Mouse (Mus musculus) lung, embryonic 15.5 days (tissue): ENCODE results near the gene Nubp2. TPM values are rescaled to one million over a fixed set of nuclear protein-coding genes. Genes with fewer than 3 reads are reported as not detected.

Experiments used
- ATAC-seq: fragments of 200-750 bp; cut with Nextera tagmentation; 2 replicates; pipeline ENCODE4 v1.8.0; 2017; ENCODE audit warnings: moderate number of reproducible peaks, borderline replicate concordance; ENCODE audit not compliant: low FRiP score, low TSS enrichment; ENCODE audit errors: extremely low read depth
- H3K27ac ChIP-seq: fragments of 300-500 bp; sonication (generic); 2 replicates; pipeline ENCODE4 v1.5.1; 2015; ENCODE audit warnings: moderate library complexity, mild to moderate bottlenecking, inconsistent platforms
- H3K27me3 ChIP-seq: fragments of 300-500 bp; sonication (generic); 2 replicates; pipeline ENCODE4 v1.6.1; 2015; ENCODE audit warnings: inconsistent platforms
- H3K36me3 ChIP-seq: fragments of 300-500 bp; sonication (generic); 2 replicates; pipeline ENCODE4 v1.6.1; 2015; ENCODE audit warnings: inconsistent platforms
- H3K4me1 ChIP-seq: fragments of 300-500 bp; sonication (generic); 2 replicates; pipeline ENCODE4 v1.6.1; 2015; ENCODE audit warnings: inconsistent platforms
- H3K4me2 ChIP-seq: fragments of 300-500 bp; sonication (generic); 2 replicates; pipeline ENCODE4 v1.6.1; 2015; ENCODE audit warnings: inconsistent platforms, mild to moderate bottlenecking, moderate library complexity
- H3K4me3 ChIP-seq: fragments of 300-500 bp; sonication (generic); 2 replicates; pipeline ENCODE4 v1.5.1; 2015; ENCODE audit warnings: mild to moderate bottlenecking, inconsistent platforms
- H3K9ac ChIP-seq: fragments of 300-500 bp; sonication (generic); 2 replicates; pipeline ENCODE4 v1.6.1; 2015; ENCODE audit warnings: inconsistent platforms
- H3K9me3 ChIP-seq: fragments of 300-500 bp; sonication (generic); 2 replicates; pipeline ENCODE4 v1.6.1; 2016; ENCODE audit warnings: inconsistent platforms
- WGBS: fragments of 180-500 bp; shearing (Covaris S2); methylation state at CpG from one replicate; pipeline ENCODE4 v1.1.7; 2015; 5-methylcytosine and 5-hydroxymethylcytosine counted together
- polyA plus RNA-seq: library from polyadenylated mRNA; unstranded; fragments of >200 nt; fragmentation: Nextera tagmentation; extraction: Ambion mirVana; gene quantifications from 2 replicates; pipeline ENCODE4 v1.2.1, GENCODE M21; 2015

Gene Nubp2
- polyA plus RNA-seq: 54.4 and 56.6 TPM in 2 replicates

DNA sequence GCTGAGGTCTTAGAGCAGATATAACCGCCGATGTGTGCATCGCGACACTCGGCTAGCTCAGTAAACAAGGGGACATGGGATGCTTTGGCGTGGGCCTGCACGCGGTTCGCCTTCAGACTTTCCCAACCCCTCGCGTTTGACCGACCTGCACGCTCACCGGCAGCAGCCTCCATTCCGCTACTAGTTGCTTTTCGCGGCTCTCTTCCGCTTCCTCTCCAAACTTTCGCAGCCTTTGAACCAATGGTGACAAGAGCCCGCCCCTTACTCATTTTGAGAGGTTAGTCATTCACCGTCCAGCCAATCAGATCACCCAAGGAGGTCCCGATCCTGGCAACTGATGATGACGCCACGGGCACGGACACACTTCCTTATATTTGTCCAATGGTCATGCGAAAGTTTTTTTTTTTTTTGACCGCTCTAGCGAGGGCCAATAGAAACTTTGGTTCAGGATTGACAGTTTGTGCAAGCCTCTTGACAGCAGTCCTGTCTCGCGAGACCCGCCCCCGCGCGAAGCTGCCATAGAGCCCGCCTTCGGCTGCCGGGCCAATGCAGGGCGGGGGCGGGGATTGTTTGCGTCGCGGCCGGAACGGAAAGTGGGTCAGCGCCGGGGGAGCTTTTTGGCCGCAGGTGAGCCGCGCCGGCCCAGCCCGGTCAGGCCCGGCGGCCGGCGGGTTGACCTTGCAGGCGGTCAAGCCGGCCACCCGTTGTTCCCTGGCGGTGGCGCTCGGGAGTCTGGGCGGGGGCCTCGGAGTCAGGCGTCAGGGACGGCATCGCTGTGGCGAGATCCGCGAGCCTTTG lies at the start of gene Nubp2, which contains the start of gene Spsb3:
Gene Nubp2, minus strand, starts transcription at position 216 of the 798 bp plus-strand sequence.
Gene Spsb3, plus strand, starts transcription at position 510 of the 798 bp plus-strand sequence.
- peak within 1 kb of the TSS; percentile 87 for H3K4me2 ChIP-seq

DNA sequence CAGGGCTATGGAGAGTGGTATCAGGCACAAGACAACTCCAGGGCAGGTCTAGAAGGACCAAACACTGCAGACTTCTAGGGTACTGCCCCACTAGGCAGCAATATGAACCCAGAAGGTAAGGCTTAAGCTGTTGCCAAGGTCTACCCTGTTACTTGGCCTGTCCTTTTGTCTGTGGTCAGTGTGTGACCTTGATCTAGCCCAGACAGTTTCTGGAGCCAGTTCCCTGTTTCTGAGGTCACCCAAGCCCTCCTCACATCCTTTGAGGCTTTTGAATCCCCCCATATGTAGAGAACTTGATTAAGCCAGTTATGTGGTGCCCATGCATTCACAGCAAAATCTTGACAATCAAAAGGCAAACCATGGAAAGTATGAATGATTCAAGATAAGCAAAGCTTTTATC lies 49.5 kb upstream of the Nubp2 start:
- Histone ChIP-seq H3K27ac (no peak overlapping the region), H3K4me2 (peak overlapping the region; percentile 69), H3K27me3 (no peaks in the 10 kb centered on the region), H3K4me3 (peak overlapping the region; percentile 97), H3K9ac (peak overlapping the region; percentile 89), H3K36me3 (peaks cover 3% of the 10 kb centered on the region; the same call in 1 of the 2 replicates), H3K9me3 (no peaks in the 10 kb centered on the region), H3K4me1 (peaks cover 19% of the 10 kb centered on the region)
- ATAC-seq: no peak

More for the DNA sequence above, at the start of gene Nubp2, which contains the start of gene Spsb3:
- peak within 1 kb of the TSS; percentile 46 for H3K27ac ChIP-seq
- H3K4me1 ChIP-seq: peaks cover 24% of the 10 kb centered on the region
- peak within 1 kb of the TSS; percentile 89 for H3K9ac ChIP-seq
- H3K4me3 ChIP-seq: peak within 1 kb of the TSS; percentile 97
- no peaks in the 10 kb centered on the region for H3K27me3 ChIP-seq
- H3K9me3 ChIP-seq: no peaks in the 10 kb centered on the region
- ATAC-seq: peak; percentile 96
- WGBS: under 1% methylated on average over 69 of the region's 69 CpGs
- peaks cover 13% of the 10 kb centered on the region for H3K36me3 ChIP-seq

DNA sequence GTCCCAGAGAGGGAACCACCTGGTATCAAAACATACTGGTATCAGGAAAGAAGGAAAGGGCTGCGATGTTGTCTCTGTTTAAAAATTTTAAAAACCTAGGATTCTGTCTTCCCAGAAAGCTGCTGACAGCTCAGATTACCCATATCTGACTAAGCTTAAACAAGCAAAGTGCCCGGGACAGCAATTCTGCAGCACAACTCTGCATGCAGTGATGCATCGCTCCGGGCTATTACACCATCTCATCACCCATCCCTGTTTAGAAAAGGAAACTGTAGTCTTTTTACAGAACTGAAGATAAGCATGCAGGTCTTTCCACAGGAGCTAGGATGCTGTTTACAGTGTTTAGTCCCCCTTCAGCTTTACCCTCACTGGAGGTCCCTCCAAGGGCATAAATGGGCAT lies 48.8 kb upstream of the Nubp2 start:
- Histone ChIP-seq H3K27me3 (no peaks in the 10 kb centered on the region), H3K4me1 (peaks cover 19% of the 10 kb centered on the region), H3K4me2 (peak overlapping the region; percentile 69), H3K36me3 (peaks cover 3% of the 10 kb centered on the region; the same call in 1 of the 2 replicates), H3K27ac (no peak overlapping the region), H3K9ac (peak overlapping the region; percentile 89), H3K9me3 (no peaks in the 10 kb centered on the region), H3K4me3 (peak overlapping the region; percentile 97)
- ATAC-seq: no peak
- 59% methylated on average over 4 of the region's 4 CpGs for WGBS

DNA sequence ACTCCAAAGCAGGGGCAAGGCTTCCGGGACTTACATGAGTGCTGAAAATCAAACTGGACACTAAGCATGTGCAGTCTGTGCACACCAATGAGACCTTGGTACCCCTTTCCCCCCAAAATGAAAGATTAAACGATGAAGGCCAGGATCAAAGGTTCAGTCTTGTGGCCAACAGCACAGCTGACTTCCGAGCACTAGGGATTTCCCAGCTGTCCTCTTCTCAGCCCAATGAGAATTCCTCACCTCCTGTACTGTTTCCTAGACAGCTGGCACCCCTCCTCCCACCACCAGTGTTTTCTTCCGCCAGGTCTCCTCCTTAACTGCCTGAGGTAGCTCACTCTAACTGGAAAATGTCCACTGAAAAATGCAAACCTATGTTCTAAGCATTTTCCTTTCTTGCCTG lies 47.0 kb upstream of the Nubp2 start:
- Histone ChIP-seq H3K4me2 (no peak overlapping the region), H3K36me3 (peaks cover 3% of the 10 kb centered on the region; the same call in 1 of the 2 replicates), H3K27ac (no peak overlapping the region), H3K9ac (no peak overlapping the region), H3K4me3 (no peak overlapping the region), H3K27me3 (no peaks in the 10 kb centered on the region), H3K9me3 (no peaks in the 10 kb centered on the region), H3K4me1 (peaks cover 19% of the 10 kb centered on the region)
- WGBS: 80% methylated on average over 4 of the region's 4 CpGs
- ATAC-seq: no peak

DNA sequence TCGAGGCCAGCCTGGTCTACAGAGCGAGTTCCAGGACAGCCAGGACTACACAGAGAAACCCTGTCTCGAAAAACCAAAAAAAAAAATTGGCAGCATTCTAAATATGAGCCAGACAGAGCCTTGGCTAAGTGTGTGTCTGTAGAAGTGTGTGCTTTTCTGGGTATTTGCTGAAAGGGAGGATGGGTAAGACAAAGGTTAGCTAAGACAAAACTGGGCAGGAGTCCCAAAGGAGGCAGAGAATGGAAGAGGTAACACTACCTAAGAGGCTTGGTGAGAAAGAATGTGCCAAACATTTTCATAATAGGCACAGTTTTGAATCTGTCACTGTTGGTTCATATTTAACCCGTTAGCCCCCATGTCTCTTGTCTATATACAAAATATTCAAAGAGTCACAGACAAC lies 46.3 kb upstream of the Nubp2 start:
- Histone ChIP-seq H3K9ac (no peak overlapping the region), H3K4me1 (peaks cover 19% of the 10 kb centered on the region), H3K36me3 (peaks cover 8% of the 10 kb centered on the region), H3K9me3 (no peaks in the 10 kb centered on the region), H3K4me2 (no peak overlapping the region), H3K27ac (no peak overlapping the region), H3K27me3 (no peaks in the 10 kb centered on the region), H3K4me3 (no peak overlapping the region)
- 88% methylated on average over 4 of the region's 4 CpGs for WGBS
- no peak for ATAC-seq

DNA sequence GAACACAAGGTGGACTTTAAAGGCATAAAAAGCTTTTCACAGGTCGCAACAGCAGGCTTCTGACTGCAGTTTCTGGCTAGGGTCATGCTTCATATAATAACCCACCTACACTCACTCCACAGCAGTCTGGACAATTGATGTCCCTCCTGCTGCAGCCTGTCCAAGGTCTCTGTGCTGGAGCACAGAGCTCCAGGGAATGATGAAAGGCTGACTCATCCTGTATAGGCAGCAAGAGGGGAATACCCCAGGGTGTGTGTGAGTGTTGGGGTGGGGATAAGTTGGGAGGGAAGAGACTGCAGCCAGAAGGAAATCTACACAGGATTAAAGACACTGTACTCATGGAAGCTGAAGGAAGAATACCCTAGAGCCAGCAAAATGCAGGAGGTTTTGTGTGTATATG lies 43.4 kb upstream of the Nubp2 start:
- 88% methylated on average over 1 of the region's 1 CpGs for WGBS
- no peak overlapping the region for H3K4me2 ChIP-seq
- no peak for ATAC-seq

DNA sequence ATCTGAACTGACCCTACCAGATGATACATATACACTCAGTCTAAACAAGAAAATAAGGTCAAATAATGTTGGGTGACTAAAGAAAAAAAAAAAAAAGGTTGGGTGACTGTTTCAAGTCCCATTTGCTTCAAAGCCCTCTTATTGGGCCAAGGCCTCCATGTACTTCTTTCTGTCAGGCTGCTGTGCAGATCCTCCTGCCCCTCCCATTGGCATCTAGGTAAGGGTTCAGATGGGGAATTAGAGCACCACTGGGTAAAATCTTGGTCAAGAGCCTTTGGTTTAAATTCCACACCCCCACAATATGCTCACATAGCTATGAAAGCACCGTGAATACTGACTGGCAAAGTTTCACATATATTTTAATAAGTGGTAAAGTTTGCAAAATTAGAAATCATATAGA lies 37.1 kb upstream of the Nubp2 start:
- peaks cover 92% of the 10 kb centered on the region for H3K36me3 ChIP-seq

More for the DNA sequence above, 43.4 kb upstream of the Nubp2 start:
- Histone ChIP-seq H3K27ac (no peak overlapping the region), H3K4me3 (no peak overlapping the region), H3K27me3 (no peaks in the 10 kb centered on the region), H3K9me3 (no peaks in the 10 kb centered on the region), H3K36me3 (peaks cover 34% of the 10 kb centered on the region), H3K9ac (no peak overlapping the region), H3K4me1 (peaks cover 4% of the 10 kb centered on the region)

DNA sequence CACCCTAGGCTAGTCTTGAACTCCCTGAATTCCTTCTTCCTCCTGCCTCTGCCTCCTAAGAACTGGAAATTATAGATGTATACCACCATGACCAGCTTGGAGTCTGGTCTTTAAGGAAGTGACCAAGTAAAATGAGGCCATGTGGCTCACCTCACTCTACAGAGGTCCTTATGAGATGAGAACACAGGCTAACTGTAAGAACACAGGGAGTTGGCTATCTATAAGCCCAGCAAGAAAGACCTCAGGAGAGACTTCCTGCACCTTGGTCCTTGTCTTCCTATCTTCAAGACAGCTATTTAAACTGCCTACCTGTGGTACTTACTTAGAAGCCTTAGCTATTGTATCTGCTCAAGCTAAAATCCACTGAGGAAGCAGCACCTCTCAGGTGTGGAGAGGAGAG lies 27.8 kb upstream of the Nubp2 start:
- no peak for ATAC-seq
- Histone ChIP-seq H3K4me2 (no peak overlapping the region), H3K36me3 (peaks cover 95% of the 10 kb centered on the region), H3K9ac (no peak overlapping the region), H3K27ac (no peak overlapping the region), H3K4me1 (no peaks in the 10 kb centered on the region), H3K9me3 (no peaks in the 10 kb centered on the region), H3K27me3 (no peaks in the 10 kb centered on the region), H3K4me3 (no peak overlapping the region)

More for the DNA sequence above, 37.1 kb upstream of the Nubp2 start:
- no peaks in the 10 kb centered on the region for H3K9me3 ChIP-seq
- H3K4me3 ChIP-seq: no peak overlapping the region
- no peak overlapping the region for H3K27ac ChIP-seq
- no peaks in the 10 kb centered on the region for H3K4me1 ChIP-seq
- no peak overlapping the region for H3K9ac ChIP-seq
- no peaks in the 10 kb centered on the region for H3K27me3 ChIP-seq
- ATAC-seq: no peak
- H3K4me2 ChIP-seq: no peak overlapping the region
- 92% methylated on average over 1 of the region's 1 CpGs for WGBS

DNA sequence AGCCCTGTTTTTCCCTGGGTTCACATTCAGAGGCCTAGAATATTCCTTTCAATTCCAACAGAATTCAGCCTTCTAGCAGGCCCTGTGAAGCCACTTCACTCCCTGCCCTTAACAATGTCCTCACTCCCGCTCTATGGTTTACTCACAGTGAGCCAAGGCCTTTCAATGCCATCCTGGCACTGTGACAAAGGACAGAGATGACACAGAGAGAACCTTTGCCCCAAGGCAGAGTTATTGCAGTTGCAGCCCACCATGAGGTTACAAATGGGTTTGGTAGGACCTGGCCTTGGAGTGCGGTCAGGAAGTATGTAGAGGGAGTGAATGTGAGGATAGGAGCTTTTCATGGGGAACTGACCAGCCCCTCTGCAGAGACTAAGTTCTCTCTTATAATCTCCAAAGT lies 21.4 kb upstream of the Nubp2 start:
- Histone ChIP-seq H3K9ac (no peak overlapping the region), H3K4me3 (no peak overlapping the region), H3K4me1 (no peaks in the 10 kb centered on the region), H3K27ac (no peak overlapping the region), H3K4me2 (no peak overlapping the region), H3K9me3 (no peaks in the 10 kb centered on the region), H3K27me3 (no peaks in the 10 kb centered on the region), H3K36me3 (peaks cover 98% of the 10 kb centered on the region)
- 95% methylated on average over 2 of the region's 2 CpGs for WGBS
- ATAC-seq: no peak

DNA sequence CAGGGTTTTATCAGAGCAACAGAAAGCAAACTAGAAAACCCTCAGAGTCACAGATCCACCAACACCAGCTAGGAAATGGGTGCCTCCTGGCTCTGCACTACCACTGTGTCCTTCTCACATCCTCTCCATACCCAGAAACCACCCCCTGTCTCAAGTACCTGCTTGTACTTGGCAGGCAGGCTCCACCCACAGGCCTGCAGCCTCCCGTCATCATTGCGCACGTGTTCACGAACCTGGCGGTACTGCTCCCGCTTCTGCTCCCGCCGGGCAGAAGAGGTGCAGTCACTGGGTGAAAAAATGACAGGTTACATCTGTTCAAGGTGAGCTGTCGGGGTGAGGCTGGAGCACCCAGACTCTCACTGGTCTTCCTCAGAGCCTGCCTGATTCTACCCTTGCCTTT lies 17.6 kb upstream of the Nubp2 start:
- Histone ChIP-seq H3K9ac (no peak overlapping the region), H3K4me3 (no peak overlapping the region), H3K4me2 (no peak overlapping the region), H3K36me3 (peaks cover 100% of the 10 kb centered on the region), H3K9me3 (no peaks in the 10 kb centered on the region), H3K4me1 (no peaks in the 10 kb centered on the region), H3K27ac (no peak overlapping the region), H3K27me3 (no peaks in the 10 kb centered on the region)
- no peak for ATAC-seq
- WGBS: 73% methylated on average over 9 of the region's 9 CpGs

DNA sequence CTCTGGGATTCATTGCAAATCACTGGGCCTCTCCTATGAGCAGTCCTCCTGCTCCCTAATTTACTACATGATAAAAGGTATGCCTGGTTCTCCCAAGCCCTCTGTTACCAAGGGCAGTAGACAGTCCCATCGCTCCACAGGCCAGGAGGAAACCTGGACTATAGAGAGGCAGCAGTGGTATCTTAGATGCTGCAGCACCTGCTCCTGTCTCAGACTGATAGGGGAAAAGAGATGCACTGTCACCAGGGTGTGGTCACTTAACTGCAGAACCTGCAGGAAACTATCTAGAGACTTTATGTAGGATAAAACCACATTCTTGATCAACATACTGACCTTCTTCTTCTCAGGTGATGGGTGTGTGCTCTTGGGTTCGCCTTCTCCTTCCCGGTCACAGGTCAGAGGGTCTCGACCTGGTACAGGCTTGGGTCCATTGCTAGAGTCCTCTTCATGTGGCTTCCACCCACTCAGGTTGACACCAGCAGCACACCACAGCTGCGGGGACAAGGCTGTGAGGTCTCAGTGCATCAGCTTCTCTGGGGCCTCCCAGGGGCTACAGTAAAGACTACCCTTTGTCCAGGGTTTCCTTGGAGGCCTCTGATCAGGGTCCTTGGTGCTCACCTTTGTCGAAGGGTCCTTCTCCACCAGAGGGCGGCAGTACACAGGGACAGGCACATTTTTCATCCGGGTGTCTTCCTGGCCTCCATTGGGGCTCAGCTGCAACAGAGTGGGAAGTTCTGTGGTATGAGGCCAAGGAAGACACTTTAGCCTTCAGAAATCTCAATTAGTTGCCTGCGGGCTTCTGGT lies 16.7 kb upstream of the Nubp2 start:
- no peaks in the 10 kb centered on the region for H3K27me3 ChIP-seq
- no peak overlapping the region for H3K27ac ChIP-seq
- WGBS: 72% methylated on average over 9 of the region's 9 CpGs
- H3K36me3 ChIP-seq: peaks cover 98% of the 10 kb centered on the region
- H3K4me1 ChIP-seq: peaks cover under 1% of the 10 kb centered on the region
- ATAC-seq: no peak
- H3K4me2 ChIP-seq: no peak overlapping the region
- H3K9me3 ChIP-seq: no peaks in the 10 kb centered on the region
- H3K9ac ChIP-seq: no peak overlapping the region
- H3K4me3 ChIP-seq: no peak overlapping the region

DNA sequence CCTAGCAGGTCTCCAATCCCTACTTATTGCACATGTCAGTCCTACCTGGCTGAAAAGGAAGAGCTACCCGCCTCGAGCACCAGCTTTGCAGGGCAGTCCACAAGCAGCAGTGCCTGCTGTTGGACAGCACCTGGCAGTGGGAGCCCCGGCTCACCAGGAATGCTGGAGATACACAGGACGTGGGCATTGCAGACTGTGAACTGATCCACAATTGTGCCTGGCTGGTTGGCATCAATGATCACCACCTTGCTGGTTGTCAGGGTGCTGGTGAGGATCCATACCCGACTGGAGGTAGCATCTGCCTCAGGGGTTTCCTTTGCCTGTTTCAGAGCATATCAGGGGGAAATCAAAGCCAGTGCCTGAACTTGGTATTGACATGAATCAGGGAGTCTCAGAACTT lies 16.0 kb upstream of the Nubp2 start:
- H3K4me2 ChIP-seq: no peak overlapping the region
- H3K9me3 ChIP-seq: no peaks in the 10 kb centered on the region
- peaks cover 8% of the 10 kb centered on the region for H3K4me1 ChIP-seq
- no peaks in the 10 kb centered on the region for H3K27me3 ChIP-seq
- no peak overlapping the region for H3K9ac ChIP-seq
- no peak overlapping the region for H3K4me3 ChIP-seq
- 84% methylated on average over 5 of the region's 5 CpGs for WGBS
- H3K36me3 ChIP-seq: peaks cover 97% of the 10 kb centered on the region
- no peak overlapping the region for H3K27ac ChIP-seq
- no peak for ATAC-seq
